In genomic region chr4:154071941-154072340, GRCm38 (mm10) we compare ENCODE assay signal across 20 mouse cellular contexts. TPM values are rescaled to one million over a fixed set of nuclear protein-coding genes. Genes with fewer than 3 reads are reported as not detected.
DNase-seq lines count a peak whose midpoint lies in the region; ATAC-seq and TF ChIP-seq lines count a peak whose summit lies in the region.
"Had no signal": no experiment of that assay in that cellular context is flagged by ENCODE, and none has a peak within 500 bp of the region (broad histone marks: within the 10 kb centered on the region; RNA-seq: fewer than 3 reads in every experiment).

No protein-coding gene starts in this region.

- H3K4me3 ChIP-seq in forebrain, postnatal 0 days (ENCODE audit: low read depth, low read length) = 0 out of 2 replicates have a peak overlapping the region, but pooled peaks have one; percentile 9
- H3K4me3 ChIP-seq in midbrain, embryonic 11.5 days (ENCODE audit: low read depth, low read length) = no peak overlapping the region
- H3K4me3 ChIP-seq: limb, embryonic 15.5 days had no signal

- no peak overlapping the region for H3K9ac ChIP-seq in forebrain, postnatal 0 days
- H3K9ac ChIP-seq in midbrain, embryonic 11.5 days (ENCODE audit: low read length) = no peak overlapping the region
- H3K9ac ChIP-seq: limb, embryonic 15.5 days had no signal

- ATAC-seq in forebrain, postnatal 0 days = no peak
- ATAC-seq in midbrain, embryonic 11.5 days (ENCODE audit: low FRiP score) = no peak
- ATAC-seq in erythroblast, adult 5-6 weeks (replicated peaks; ENCODE audit: low FRiP score, poor library complexity, severe bottlenecking) = no peak

- H3K27ac ChIP-seq in forebrain, postnatal 0 days (ENCODE audit: low read depth, low read length) = no peak overlapping the region
- no peak overlapping the region for H3K27ac ChIP-seq in midbrain, embryonic 11.5 days (ENCODE audit: low read depth, low read length)
- H3K27ac ChIP-seq: limb, embryonic 15.5 days; macrophage had no signal

- H3K36me3 ChIP-seq in forebrain, postnatal 0 days (ENCODE audit: insufficient read depth) = no peaks in the 10 kb centered on the region
- no peaks in the 10 kb centered on the region for H3K36me3 ChIP-seq in midbrain, embryonic 11.5 days (ENCODE audit: control insufficient read depth, insufficient read depth, low read length)
- H3K36me3 ChIP-seq: limb, embryonic 15.5 days had no signal

- no peaks in the 10 kb centered on the region for H3K9me3 ChIP-seq in forebrain, postnatal 0 days (ENCODE audit: low read length)
- no peaks in the 10 kb centered on the region for H3K9me3 ChIP-seq in midbrain, embryonic 11.5 days (ENCODE audit: control insufficient read depth, low read length)
- H3K9me3 ChIP-seq: limb, embryonic 15.5 days had no signal

- no peak for TF ChIP-seq CTCF in forebrain, postnatal 0 days (IDR thresholded peaks at IDR 0.05; ENCODE audit: low read depth)

- no peaks in the 10 kb centered on the region for H3K4me1 ChIP-seq in forebrain, postnatal 0 days (ENCODE audit: insufficient read depth)
- no peaks in the 10 kb centered on the region for H3K4me1 ChIP-seq in midbrain, embryonic 11.5 days (ENCODE audit: control insufficient read depth, insufficient read depth, low read length)
- H3K4me1 ChIP-seq: limb, embryonic 15.5 days had no signal

- peak overlapping the region; percentile 34; the same call in 1 of the 2 replicates for H3K4me2 ChIP-seq in forebrain, postnatal 0 days (ENCODE audit: low read depth)
- H3K4me2 ChIP-seq in midbrain, embryonic 11.5 days = no peak overlapping the region
- H3K4me2 ChIP-seq: limb, embryonic 15.5 days had no signal

- 17% methylated on average over 16 of the region's 16 CpGs for WGBS in forebrain, postnatal 0 days
- 26% methylated on average over 15 of the region's 16 CpGs for WGBS in midbrain, embryonic 11.5 days

- DNase-seq in right cerebral cortex, adult 18-20 months = peak; percentile 20
- no peak for DNase-seq in right cerebral cortex, postnatal 36 days (ENCODE audit: low spot score in 2 of 2)
- no peak for DNase-seq in forebrain, postnatal 0 days
- DNase-seq in midbrain, embryonic 11.5 days (ENCODE audit: low spot score, missing footprints) = peak; percentile 75
- no peak for DNase-seq in left cerebral cortex, adult 8-10 months (ENCODE audit: low spot score in 2 of 2)
- no peak for DNase-seq in embryo, embryonic 10 days (ENCODE audit: low spot score)
- DNase-seq: adrenal gland, adult 2 months; B cell, adult 2 months; cerebellum, adult 9-10 months; heart, adult 18-20 months; kidney, adult 2 months; kidney, postnatal 36 days; lung, adult 2 months; right cerebral cortex, postnatal 4 days; thymus, postnatal 4 days had no signal

- peaks cover 11% of the 10 kb centered on the region; the same call in 1 of the 2 replicates for H3K27me3 ChIP-seq in forebrain, postnatal 0 days (ENCODE audit: insufficient read depth, low read length)
- H3K27me3 ChIP-seq in midbrain, embryonic 11.5 days (ENCODE audit: control insufficient read depth, insufficient read depth, low read length) = peaks cover 24% of the 10 kb centered on the region

RNA-seq across cellular contexts. Expression of gene Ccdc27, which starts 29.5 kb away (rescaled TPM):
- not detected in 2 replicates for total RNA-seq in forebrain, postnatal 0 days (2014; rRNA removed)
- not detected in 2 replicates for polyA plus RNA-seq in forebrain, postnatal 0 days (2015; fragmentation: Nextera tagmentation; extraction: Ambion mirVana)
- not detected in 2 replicates for polyA plus RNA-seq in midbrain, embryonic 11.5 days (2014; fragmentation: Nextera tagmentation; extraction: Ambion mirVana)
- under 1 TPM in 1 of 4 experiments, not detected in 3; 0.17 TPM for total RNA-seq in left cerebral cortex, adult 8-10 months (2022)
- total RNA-seq in erythroblast, adult 5-6 weeks (2015; ENCODE audit: low replicate concordance) = not detected in 2 replicates
- not detected in 2 replicates for total RNA-seq in erythroblast, adult 5-6 weeks (2017; ENCODE audit: low replicate concordance)
- total RNA-seq: adrenal gland, adult 2 months; heart, adult 18-20 months; heart, postnatal 25 days had no signal
- polyA plus RNA-seq: adrenal gland, adult 2 months; kidney, adult 2 months; limb, embryonic 15.5 days; lung, adult 2 months; macrophage; stomach, embryonic 14.5 days had no signal

RNA-seq across cellular contexts. Expression of gene Smim1, which starts 45.9 kb away (rescaled TPM):
- 8.5 and 10.2 TPM in 2 replicates for total RNA-seq in forebrain, postnatal 0 days (2014; rRNA removed)
- 7.2 TPM in 2 replicates for polyA plus RNA-seq in forebrain, postnatal 0 days (2015; fragmentation: Nextera tagmentation; extraction: Ambion mirVana)
- polyA plus RNA-seq in midbrain, embryonic 11.5 days (2014; fragmentation: Nextera tagmentation; extraction: Ambion mirVana) = 9.5 and 10.9 TPM in 2 replicates
- total RNA-seq in left cerebral cortex, adult 8-10 months (2022) = 10 to 100 TPM; 11.7 to 21.4 (median 16.5) TPM
- 5.4 and 12.5 TPM in 2 replicates for total RNA-seq in erythroblast, adult 5-6 weeks (2015; ENCODE audit: low replicate concordance)
- 9.6 and 11.4 TPM in 2 replicates for total RNA-seq in erythroblast, adult 5-6 weeks (2017; ENCODE audit: low replicate concordance)

Comparison
In these comparisons a context has a peak if more than half of its experiments do, and no peak if none do; other contexts are left out.
1. DNase-seq: peak in right cerebral cortex, adult 18-20 months (single experiment) and midbrain, embryonic 11.5 days (single experiment); none in right cerebral cortex, postnatal 36 days (0 of 2), forebrain, postnatal 0 days (single experiment), left cerebral cortex, adult 8-10 months (0 of 2) and embryo, embryonic 10 days (single experiment).